Mouse (Mus musculus) kidney, adult 2 months (tissue): ENCODE data around the gene Pcyt1a. TPM values are rescaled to one million over a fixed set of nuclear protein-coding genes. Genes with fewer than 3 reads are reported as not detected.
A peak's percentile ranks its signal among the peaks of the same experiment; 100 is the strongest.

Source experiments
- DNase-seq: peaks from one replicate; pipeline ENCODE4 v3.0.0; 2021
- H3K27ac ChIP-seq: fragments of 200-500 bp; 2 replicates; pipeline ENCODE4 v1.5.1; 2012; ENCODE audit warnings: low read depth, low read length, control low read depth, inconsistent platforms; ENCODE audit not compliant: insufficient read depth
- H3K27me3 ChIP-seq: fragments of 200-500 bp; replicated peaks from 2 replicates; pipeline ENCODE4 v1.6.1; 2012; ENCODE audit warnings: mild to moderate bottlenecking, moderate library complexity, low read length, inconsistent platforms; ENCODE audit not compliant: control insufficient read depth, insufficient read depth
- H3K36me3 ChIP-seq: fragments of 200-500 bp; 2 replicates; pipeline ENCODE4 v1.6.1; 2012; ENCODE audit warnings: mild to moderate bottlenecking, moderate library complexity, low read length, inconsistent platforms; ENCODE audit not compliant: control insufficient read depth, insufficient read depth
- H3K4me1 ChIP-seq: fragments of 200-500 bp; 2 replicates; pipeline ENCODE4 v1.6.1; 2011; ENCODE audit warnings: low read length; ENCODE audit not compliant: control insufficient read depth, insufficient read depth
- H3K4me3 ChIP-seq: fragments of 200-500 bp; 2 replicates; pipeline ENCODE4 v1.5.1; 2011; ENCODE audit warnings: mild to moderate bottlenecking, low read depth, low read length, control low read depth; ENCODE audit not compliant: insufficient read depth
- CTCF ChIP-seq: fragments of 200-500 bp; conservative IDR thresholded peaks from 2 replicates; pipeline ENCODE4 v1.5.1; 2011; ENCODE audit warnings: low read depth, mild to moderate bottlenecking, control low read depth, low read length, moderate library complexity, mixed read lengths; ENCODE audit not compliant: insufficient read depth, insufficient read length
- POLR2A ChIP-seq: fragments of 200-500 bp; IDR thresholded peaks from one replicate; pipeline ENCODE4 v1.6.1; 2011; ENCODE audit warnings: low read depth, low read length, control low read depth
- WGBS: fragments of 180-500 bp; shearing (Covaris S2); methylation state at CpG from one replicate; pipeline ENCODE4 v1.1.7; 2018; 5-methylcytosine and 5-hydroxymethylcytosine counted together
- polyA plus RNA-seq: library from polyadenylated mRNA; depleted of rRNA; stranded (reverse); fragments of >200 nt; gene quantifications from 2 replicates; pipeline ENCODE4 v1.2.3, GENCODE M21; 2012

Gene Pcyt1a
- polyA plus RNA-seq, 1 experiment, result 43.8 TPM

DNA sequence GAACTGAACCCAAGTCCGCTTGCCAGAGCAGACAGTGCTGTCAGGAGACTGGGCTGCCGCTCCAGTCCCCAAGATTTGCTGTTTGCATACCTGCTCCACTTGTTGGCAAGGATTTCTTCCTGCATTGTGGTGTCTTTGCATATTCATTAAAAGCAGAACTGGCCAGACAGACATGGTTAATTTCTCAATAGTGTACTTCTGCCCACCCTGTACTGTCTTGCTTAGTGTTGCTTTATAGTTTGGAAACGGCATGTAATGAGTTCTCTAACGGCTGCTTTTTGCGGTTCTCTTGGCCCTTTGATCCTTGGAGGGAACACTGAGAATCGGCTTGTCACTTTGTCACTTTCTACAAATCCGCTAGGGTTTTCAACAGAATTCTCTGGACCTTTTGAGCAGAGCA, 70.7 kb downstream of the Pcyt1a start:
- no peak for DNase-seq
- H3K4me3 ChIP-seq, result no peak overlapping the region
- H3K4me1 ChIP-seq, result no peaks in the 10 kb centered on the region
- no peak overlapping the region for H3K27ac ChIP-seq
- H3K27me3 ChIP-seq, result no peaks in the 10 kb centered on the region
- no peaks in the 10 kb centered on the region for H3K36me3 ChIP-seq
- WGBS, result 50% methylated on average over 7 of the region's 7 CpGs
- TF ChIP-seq POLR2A, result no peak
- TF ChIP-seq CTCF, result no peak

DNA sequence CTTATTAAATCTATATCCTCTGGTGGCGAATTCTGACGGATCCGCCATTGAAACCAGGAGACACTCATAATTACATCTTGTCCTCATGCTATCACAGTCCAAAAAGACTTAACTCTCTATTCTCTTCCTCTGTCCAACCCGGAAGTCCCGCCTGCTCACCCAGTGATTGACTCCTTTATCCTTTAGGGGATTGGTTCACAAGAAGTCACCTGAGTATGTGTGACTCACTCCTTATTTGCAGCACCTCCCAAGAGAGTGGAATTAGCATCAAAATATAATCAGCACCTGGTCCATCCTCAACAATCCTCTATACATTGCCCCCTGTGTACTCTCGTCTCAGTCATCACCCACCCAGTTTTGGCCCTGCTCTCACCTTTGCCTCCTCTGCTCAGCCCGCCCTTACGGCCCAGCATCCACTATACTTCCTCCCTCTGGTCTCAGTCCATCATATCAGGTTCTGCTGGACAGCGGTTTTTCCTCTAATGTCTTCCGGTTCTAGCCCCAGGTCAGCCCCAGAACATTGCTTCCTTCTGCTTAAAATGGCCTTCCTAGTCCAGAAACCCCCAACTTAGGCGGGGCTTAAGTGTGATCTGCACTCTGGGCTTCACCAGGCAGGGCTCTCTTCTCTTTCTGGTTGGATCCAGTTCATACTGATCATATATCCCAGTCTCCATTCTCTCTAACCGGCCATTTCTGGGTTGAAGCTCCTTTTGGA, 72.1 kb downstream of the Pcyt1a start:
- no peak for DNase-seq
- Histone ChIP-seq H3K27ac (no peak overlapping the region), H3K27me3 (no peaks in the 10 kb centered on the region), H3K4me1 (no peaks in the 10 kb centered on the region), H3K36me3 (no peaks in the 10 kb centered on the region), H3K4me3 (no peak overlapping the region)
- TF ChIP-seq POLR2A (no peak), CTCF (no peak)
- 81% methylated on average over 12 of the region's 12 CpGs for WGBS

DNA sequence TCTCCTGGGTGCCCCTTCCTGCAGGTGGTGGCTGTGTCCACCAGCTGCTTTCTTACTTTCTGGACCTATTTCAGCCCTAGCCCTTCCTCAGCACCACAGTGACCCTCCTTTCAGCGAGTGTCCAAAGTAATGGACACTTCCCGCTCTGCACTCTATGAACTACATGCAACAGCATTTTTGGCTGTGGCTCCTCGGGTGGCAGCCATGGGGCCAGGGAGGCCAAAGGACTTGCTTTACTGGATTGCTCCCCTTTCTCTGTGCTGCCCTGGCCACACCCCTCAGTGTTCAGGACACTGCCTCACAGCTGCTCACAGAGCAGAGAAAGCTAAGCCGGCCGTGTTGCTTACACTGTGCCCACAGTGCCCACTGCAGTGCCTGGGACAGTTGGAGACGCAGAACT, 72.9 kb downstream of the Pcyt1a start:
- no peaks in the 10 kb centered on the region for H3K4me1 ChIP-seq
- TF ChIP-seq POLR2A (no peak), CTCF (no peak)
- 64% methylated on average over 6 of the region's 6 CpGs for WGBS
- no peaks in the 10 kb centered on the region for H3K27me3 ChIP-seq
- no peak overlapping the region for H3K4me3 ChIP-seq
- no peak overlapping the region for H3K27ac ChIP-seq
- no peaks in the 10 kb centered on the region for H3K36me3 ChIP-seq
- no peak for DNase-seq

DNA sequence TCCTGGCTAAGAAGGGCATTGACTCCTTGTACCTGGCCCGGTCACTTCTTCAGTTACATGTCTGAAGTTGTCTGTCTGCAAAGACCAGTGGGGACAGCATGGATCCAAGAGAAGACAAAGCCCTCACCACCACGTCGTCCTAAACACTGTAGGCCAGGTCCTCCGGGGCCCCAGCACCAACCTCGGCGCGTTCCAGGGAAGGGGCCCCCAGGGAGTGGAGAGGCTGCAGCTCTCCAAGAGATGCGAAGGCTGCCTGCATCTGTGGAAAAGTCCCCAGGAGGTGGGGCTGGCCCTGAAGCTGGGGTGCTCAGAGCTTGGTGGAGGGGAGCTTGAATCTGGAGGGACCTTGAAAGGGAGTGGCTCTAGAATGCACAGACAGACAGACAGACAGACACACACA, 75.6 kb downstream of the Pcyt1a start:
- 85% methylated on average over 8 of the region's 8 CpGs for WGBS
- no peaks in the 10 kb centered on the region for H3K36me3 ChIP-seq
- no peak overlapping the region for H3K4me3 ChIP-seq
- no peaks in the 10 kb centered on the region for H3K4me1 ChIP-seq
- H3K27ac ChIP-seq, result no peak overlapping the region
- TF ChIP-seq CTCF (no peak), POLR2A (no peak)
- H3K27me3 ChIP-seq, result no peaks in the 10 kb centered on the region
- DNase-seq, result no peak

DNA sequence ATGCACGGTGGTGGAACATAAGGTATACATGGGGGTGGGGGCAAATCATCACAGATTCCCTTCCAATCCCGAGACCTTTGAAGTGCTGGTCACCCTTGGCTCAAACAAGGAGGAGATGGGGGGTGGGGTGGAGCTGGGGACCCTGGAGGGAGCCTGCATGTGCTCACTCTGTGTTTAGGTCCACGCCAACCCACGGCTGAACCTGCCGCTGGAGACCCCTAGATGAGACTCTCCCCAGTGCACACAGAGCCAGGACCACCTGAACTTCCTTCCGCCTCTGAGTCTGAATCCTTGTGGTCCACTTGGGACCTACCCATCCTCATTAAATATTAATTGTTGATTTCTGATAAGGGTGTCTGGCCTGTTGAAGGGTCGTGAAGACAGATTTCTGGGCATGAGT, 76.1 kb downstream of the Pcyt1a start:
- no peak for TF ChIP-seq POLR2A
- no peak for TF ChIP-seq CTCF
- no peak overlapping the region for H3K27ac ChIP-seq
- H3K27me3 ChIP-seq, result no peaks in the 10 kb centered on the region
- H3K4me3 ChIP-seq, result no peak overlapping the region
- 80% methylated on average over 7 of the region's 7 CpGs for WGBS
- no peaks in the 10 kb centered on the region for H3K36me3 ChIP-seq
- H3K4me1 ChIP-seq, result no peaks in the 10 kb centered on the region
- no peak for DNase-seq

DNA sequence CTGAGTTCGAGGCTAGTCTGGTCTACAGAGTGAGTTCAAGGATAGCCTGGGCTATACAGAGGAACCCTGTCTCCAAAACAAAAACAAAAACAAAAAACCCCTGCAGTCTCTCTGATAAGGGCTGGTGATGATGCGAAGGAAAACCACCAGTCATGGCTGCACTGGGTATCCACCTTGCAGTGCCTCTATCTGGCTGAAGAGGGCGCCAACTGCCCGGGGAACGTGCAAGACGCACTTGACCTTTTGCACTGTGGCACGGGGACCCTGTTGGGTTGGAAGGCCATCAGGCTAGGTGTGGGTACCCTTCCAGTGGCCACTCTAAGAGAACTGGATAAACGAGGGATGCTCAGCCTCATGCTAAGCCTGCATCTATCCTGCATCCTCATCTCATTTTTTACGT, 76.7 kb downstream of the Pcyt1a start:
- H3K4me3 ChIP-seq, result no peak overlapping the region
- H3K27ac ChIP-seq, result no peak overlapping the region
- peak; percentile 96 for TF ChIP-seq CTCF
- no peak for TF ChIP-seq POLR2A
- peak; percentile 50 for DNase-seq
- no peaks in the 10 kb centered on the region for H3K27me3 ChIP-seq
- no peaks in the 10 kb centered on the region for H3K36me3 ChIP-seq
- no peaks in the 10 kb centered on the region for H3K4me1 ChIP-seq
- WGBS, result 21% methylated on average over 9 of the region's 9 CpGs

DNA sequence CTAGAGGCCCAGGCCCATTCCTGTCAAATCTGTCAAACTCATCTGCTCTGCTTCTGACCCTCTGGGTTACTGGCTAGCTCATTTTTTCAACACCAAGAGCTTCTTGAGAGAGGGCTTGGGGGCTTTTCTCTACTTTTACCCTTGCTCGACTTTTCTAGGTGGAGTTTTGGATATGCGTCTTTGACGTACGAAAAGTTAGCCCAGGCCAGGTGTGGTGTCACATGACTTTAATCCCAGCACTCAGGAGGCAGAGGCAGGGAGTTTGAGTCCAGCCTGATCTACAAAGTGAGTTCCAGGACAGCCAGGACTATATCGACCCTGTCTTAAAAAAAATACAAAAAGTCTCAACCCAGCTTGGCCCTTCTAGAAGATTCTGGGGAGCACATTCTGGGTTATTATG, 77.3 kb downstream of the Pcyt1a start:
- DNase-seq, result no peak
- TF ChIP-seq CTCF, result no peak
- no peak for TF ChIP-seq POLR2A
- WGBS, result 85% methylated on average over 5 of the region's 5 CpGs
- no peaks in the 10 kb centered on the region for H3K27me3 ChIP-seq
- H3K36me3 ChIP-seq, result no peaks in the 10 kb centered on the region
- no peak overlapping the region for H3K4me3 ChIP-seq
- no peak overlapping the region for H3K27ac ChIP-seq
- 0 out of 2 replicates have a peak, but pooled peaks cover 3% of the 10 kb centered on the region for H3K4me1 ChIP-seq
